Mouse (Mus musculus) kidney, embryonic 15.5 days (tissue): ENCODE measurements around the gene Slc24a1. TPM values are rescaled to one million over a fixed set of nuclear protein-coding genes. Genes with fewer than 3 reads are reported as not detected.

Source experiments
- ATAC-seq: fragments of 200-750 bp; cut with Nextera tagmentation; replicated peaks from 2 replicates; pipeline ENCODE4 v1.8.0; 2017; ENCODE audit warnings: moderate TSS enrichment; ENCODE audit not compliant: low FRiP score
- H3K27ac ChIP-seq: fragments of 300-500 bp; sonication (generic); 2 replicates; pipeline ENCODE4 v1.5.1; 2015; ENCODE audit warnings: mild to moderate bottlenecking, inconsistent platforms
- H3K27me3 ChIP-seq: fragments of 300-500 bp; sonication (generic); 2 replicates; pipeline ENCODE4 v1.6.1; 2015; ENCODE audit warnings: inconsistent platforms
- H3K36me3 ChIP-seq: fragments of 300-500 bp; sonication (generic); 2 replicates; pipeline ENCODE4 v1.6.1; 2015; ENCODE audit warnings: inconsistent platforms
- H3K4me1 ChIP-seq: fragments of 300-500 bp; sonication (generic); 2 replicates; pipeline ENCODE4 v1.6.1; 2015; ENCODE audit warnings: inconsistent platforms
- H3K4me2 ChIP-seq: fragments of 300-500 bp; sonication (generic); 2 replicates; pipeline ENCODE4 v1.6.1; 2015; ENCODE audit warnings: moderate library complexity, mild to moderate bottlenecking, inconsistent platforms
- H3K4me3 ChIP-seq: fragments of 300-500 bp; sonication (generic); replicated peaks from 2 replicates; pipeline ENCODE4 v1.5.1; 2015; ENCODE audit warnings: mild to moderate bottlenecking, inconsistent platforms
- H3K9ac ChIP-seq: fragments of 300-500 bp; sonication (generic); 2 replicates; pipeline ENCODE4 v1.6.1; 2015; ENCODE audit warnings: mild to moderate bottlenecking, inconsistent platforms
- H3K9me3 ChIP-seq: fragments of 300-500 bp; sonication (generic); replicated peaks from 2 replicates; pipeline ENCODE4 v1.6.1; 2016; ENCODE audit warnings: inconsistent platforms
- WGBS: fragments of 180-500 bp; shearing (Covaris S2); methylation state at CpG from one replicate; pipeline ENCODE4 v1.1.7; 2015; ENCODE audit warnings: mixed read lengths; 5-methylcytosine and 5-hydroxymethylcytosine counted together
- polyA plus RNA-seq: library from polyadenylated mRNA; unstranded; fragments of >200 nt; fragmentation: Nextera tagmentation; extraction: Ambion mirVana; gene quantifications from 2 replicates; pipeline ENCODE4 v1.2.1, GENCODE M21; 2015

Slc24a1 gene
- polyA plus RNA-seq, 1 experiment from 2014 or later, result 0.03 TPM

DNA sequence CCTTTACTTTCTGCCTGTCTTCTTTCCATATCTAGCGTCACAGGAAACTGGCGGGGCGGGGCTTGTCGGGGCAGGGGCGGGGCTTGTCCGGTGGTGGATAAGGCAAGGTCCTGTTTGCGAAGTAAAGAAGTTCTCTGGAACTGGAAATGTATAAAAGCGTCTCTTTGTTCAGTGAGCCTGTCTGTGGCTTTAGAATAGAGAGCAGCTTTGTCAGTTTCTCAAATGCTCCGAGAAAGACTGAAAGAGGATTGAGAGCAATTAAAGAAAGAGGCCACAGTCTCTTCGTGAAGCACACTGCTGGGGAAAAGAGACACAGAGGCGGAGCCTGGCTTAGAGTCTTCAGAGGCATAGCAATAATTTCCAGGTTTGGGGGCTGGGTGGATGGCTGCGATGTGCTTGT is 4.9 kb upstream of the Slc24a1 start:
- Histone ChIP-seq H3K9ac (no peak overlapping the region), H3K27me3 (peaks cover 32% of the 10 kb centered on the region), H3K36me3 (no peaks in the 10 kb centered on the region), H3K4me3 (no peak overlapping the region), H3K9me3 (no peaks in the 10 kb centered on the region), H3K27ac (no peak overlapping the region), H3K4me2 (peak overlapping the region; percentile 39), H3K4me1 (peaks cover 14% of the 10 kb centered on the region)
- ATAC-seq, result no peak
- whole genome bisulfite sequencing, result 36% methylated on average over 12 of the region's 12 CpGs

DNA sequence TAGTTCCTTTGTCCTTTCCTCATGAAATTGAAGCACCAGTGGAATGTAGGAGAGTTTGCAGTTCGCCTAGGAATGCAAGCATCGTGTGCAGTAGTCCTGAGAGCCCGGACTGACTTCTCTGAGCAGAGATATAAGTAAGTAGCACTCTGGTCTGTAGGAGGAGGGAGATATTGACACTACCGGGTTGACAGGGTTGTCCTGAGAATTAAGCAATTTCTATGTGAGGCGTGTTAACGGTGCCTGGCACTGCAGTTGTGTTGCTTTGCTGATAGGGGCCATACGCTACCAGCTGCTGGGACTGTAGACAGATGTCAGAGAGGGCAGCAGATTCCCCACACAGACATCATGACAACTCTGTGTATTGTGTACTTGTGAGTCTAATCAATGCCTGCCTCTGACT is 1.8 kb upstream of the Slc24a1 start:
- 77% methylated on average over 7 of the region's 7 CpGs for WGBS
- no peak overlapping the region for H3K4me2 ChIP-seq
- no peaks in the 10 kb centered on the region for H3K36me3 ChIP-seq
- peaks cover 7% of the 10 kb centered on the region; the same call in 1 of the 2 replicates for H3K4me1 ChIP-seq
- no peak overlapping the region for H3K27ac ChIP-seq
- no peaks in the 10 kb centered on the region for H3K9me3 ChIP-seq
- no peak for ATAC-seq
- no peak overlapping the region for H3K4me3 ChIP-seq
- no peak overlapping the region for H3K9ac ChIP-seq
- peaks cover 49% of the 10 kb centered on the region for H3K27me3 ChIP-seq

DNA sequence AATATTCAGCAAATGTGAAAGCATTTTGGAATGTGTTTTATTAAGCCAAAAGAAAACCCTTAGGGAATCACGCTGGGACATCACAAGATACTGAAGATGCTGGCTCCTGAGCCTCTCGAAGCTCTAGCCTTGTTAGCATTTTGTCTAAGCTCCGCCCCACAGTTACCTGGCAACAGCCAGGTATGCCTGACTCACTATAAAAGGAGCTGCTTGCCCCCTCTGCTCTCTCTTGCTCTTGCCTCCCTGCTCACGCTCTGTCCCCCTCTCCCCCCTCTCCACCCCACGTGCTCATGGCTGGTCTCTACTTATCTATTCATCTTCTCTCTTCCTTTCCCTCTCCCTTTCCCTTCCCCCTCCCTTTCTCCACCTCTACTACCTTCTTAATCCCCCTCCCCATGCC is 648 bp upstream of the Slc24a1 start:
- H3K9me3 ChIP-seq, result no peaks in the 10 kb centered on the region
- H3K4me1 ChIP-seq, result peaks cover 7% of the 10 kb centered on the region; the same call in 1 of the 2 replicates
- no peak overlapping the region for H3K4me3 ChIP-seq
- no peak overlapping the region for H3K4me2 ChIP-seq
- 9% methylated on average over 5 of the region's 5 CpGs for WGBS
- H3K27ac ChIP-seq, result no peak overlapping the region
- H3K36me3 ChIP-seq, result no peaks in the 10 kb centered on the region
- H3K27me3 ChIP-seq, result peaks cover 49% of the 10 kb centered on the region
- no peak for ATAC-seq
- H3K9ac ChIP-seq, result no peak overlapping the region

DNA sequence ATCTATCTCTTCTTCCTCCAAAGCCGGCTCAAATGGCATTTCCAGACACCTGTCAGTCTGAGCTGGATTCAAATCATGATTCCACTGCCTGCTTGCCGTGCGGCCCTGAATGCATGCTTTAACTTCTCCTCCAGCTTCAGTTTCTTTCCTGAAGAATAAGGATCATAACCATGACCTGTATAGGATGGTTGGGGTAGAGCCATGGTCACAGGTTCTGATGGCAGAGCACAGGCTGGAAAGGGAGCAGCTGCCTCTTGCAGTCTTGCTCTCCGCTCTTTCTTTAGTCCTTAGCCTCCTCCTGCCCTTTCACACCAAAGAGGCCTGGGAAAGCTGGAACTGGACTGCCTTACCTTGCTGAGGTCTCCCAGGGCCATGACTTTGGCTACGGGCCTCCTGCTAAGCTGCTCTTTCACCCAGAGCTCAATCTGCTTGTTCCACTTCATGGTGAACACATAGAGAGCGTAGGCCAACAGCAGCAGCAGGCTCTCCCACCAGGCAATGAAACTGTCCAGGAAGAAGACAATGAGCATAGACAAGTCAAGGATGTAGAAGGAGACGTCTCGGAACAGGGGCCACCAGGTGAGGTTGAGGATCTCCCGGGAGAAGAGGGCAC is 3.8 kb downstream of the Slc24a1 start:
- H3K36me3 ChIP-seq, result no peaks in the 10 kb centered on the region
- H3K4me1 ChIP-seq, result peaks cover 26% of the 10 kb centered on the region
- no peak overlapping the region for H3K4me3 ChIP-seq
- ATAC-seq, result no peak
- H3K27me3 ChIP-seq, result peaks cover 30% of the 10 kb centered on the region
- H3K9ac ChIP-seq, result no peak overlapping the region
- H3K4me2 ChIP-seq, result no peak overlapping the region
- WGBS, result 84% methylated on average over 9 of the region's 9 CpGs
- no peaks in the 10 kb centered on the region for H3K9me3 ChIP-seq
- H3K27ac ChIP-seq, result no peak overlapping the region

DNA sequence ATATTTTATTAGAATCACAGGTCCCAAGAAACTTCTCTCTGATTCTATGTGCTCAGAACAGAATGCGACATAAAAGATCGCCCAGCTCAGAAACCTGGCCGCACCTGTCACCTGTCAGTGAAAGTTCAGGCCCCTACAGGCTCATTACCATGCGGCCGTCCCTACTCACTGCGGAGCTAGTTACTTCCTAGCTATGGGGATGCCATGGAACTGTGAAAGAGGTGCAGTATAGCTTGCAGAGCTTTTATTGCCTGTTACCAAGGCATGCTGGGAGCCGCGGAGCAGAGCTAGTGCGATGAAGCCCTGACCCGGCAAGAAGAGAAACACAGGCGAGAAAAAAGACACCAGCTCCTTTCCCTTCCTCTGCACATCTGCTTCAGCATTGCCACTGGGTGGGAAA is 7.4 kb downstream of the Slc24a1 start:
- no peak for ATAC-seq
- Histone ChIP-seq H3K27ac (peak overlapping the region; percentile 11; the same call in 1 of the 2 replicates), H3K36me3 (no peaks in the 10 kb centered on the region), H3K4me1 (peaks cover 27% of the 10 kb centered on the region), H3K4me2 (peak overlapping the region; percentile 40), H3K9me3 (no peaks in the 10 kb centered on the region), H3K9ac (no peak overlapping the region), H3K27me3 (peaks cover 6% of the 10 kb centered on the region), H3K4me3 (0 out of 2 replicates have a peak overlapping the region, but pooled peaks have one; percentile 4)
- 11% methylated on average over 11 of the region's 11 CpGs for WGBS

DNA sequence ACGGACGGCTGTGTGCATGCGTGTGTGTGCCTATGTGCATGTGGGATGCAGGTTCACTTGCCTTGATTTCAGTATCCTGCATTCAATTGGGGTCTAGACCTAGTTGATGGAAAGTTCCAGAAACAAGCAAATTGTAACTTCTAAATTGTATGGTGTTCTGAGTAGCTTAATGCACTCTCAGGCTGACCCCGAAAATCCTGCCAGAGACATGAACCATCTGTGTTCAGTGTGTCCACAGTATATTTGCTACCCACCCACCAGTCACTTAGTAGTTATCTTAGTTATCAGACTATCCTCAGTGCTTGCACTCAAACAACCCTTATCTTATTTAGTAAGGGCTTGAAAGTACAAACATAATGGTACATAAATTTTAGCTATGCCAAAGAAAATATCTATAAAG is 9.8 kb downstream of the Slc24a1 start:
- no peak overlapping the region for H3K9ac ChIP-seq
- no peak overlapping the region for H3K4me2 ChIP-seq
- H3K9me3 ChIP-seq, result no peaks in the 10 kb centered on the region
- no peak overlapping the region for H3K27ac ChIP-seq
- WGBS, result 80% methylated on average over 4 of the region's 4 CpGs
- no peaks in the 10 kb centered on the region for H3K36me3 ChIP-seq
- peaks cover 6% of the 10 kb centered on the region for H3K27me3 ChIP-seq
- H3K4me3 ChIP-seq, result no peak overlapping the region
- no peak for ATAC-seq
- peaks cover 27% of the 10 kb centered on the region for H3K4me1 ChIP-seq

DNA sequence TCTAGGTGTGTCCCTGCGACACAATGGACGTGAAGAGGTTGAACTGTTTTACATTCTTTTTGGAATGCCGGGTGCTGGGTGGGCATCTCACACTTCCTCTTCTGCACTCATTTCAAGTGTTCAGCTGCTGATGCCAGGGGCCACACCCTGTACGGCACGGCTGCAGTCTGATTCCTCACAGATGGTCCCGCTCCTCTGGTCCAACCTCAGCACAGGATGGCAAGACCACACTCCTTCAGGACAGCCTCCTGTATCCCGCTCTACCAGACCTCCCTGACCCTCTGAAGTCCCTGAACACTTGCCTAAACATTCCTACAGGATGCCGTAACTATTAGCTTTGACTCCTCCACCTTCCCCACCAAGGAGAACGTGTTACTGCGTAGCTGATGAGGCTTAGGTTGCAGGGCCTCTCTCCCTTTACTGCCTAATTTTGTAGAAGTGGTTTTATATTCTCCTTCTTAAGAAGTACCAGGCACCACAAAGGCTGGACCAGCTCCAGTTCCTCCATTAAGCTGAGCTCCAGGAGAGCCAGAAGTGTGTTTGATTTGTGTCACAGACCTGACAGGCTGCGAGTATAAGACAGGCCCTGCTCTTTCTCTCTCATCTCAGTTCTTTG is 10.6 kb downstream of the Slc24a1 start:
- Histone ChIP-seq H3K9ac (no peak overlapping the region), H3K27me3 (peaks cover 6% of the 10 kb centered on the region), H3K4me1 (peaks cover 21% of the 10 kb centered on the region), H3K36me3 (no peaks in the 10 kb centered on the region), H3K27ac (no peak overlapping the region), H3K9me3 (no peaks in the 10 kb centered on the region), H3K4me3 (no peak overlapping the region), H3K4me2 (no peak overlapping the region)
- ATAC-seq, result no peak
- WGBS, result 51% methylated on average over 11 of the region's 11 CpGs

DNA sequence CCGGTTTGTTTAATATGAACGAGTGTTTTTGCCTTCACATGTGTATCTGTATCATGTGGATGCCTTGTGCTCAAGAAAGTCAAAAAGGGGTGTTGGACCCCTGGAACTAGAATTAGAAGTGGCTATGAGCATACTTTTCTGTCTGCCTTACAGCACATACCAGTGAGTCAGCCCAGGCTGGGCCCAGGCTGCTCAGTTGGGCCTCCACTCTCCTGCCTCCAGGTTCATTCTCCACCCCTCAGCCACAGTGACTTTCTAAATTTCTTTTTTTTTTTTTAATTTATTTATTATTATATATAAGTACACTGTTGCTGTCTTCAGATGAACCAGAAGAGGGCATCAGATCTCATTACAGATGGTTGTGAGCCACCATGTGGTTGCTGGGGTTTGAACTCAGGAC is 11.6 kb downstream of the Slc24a1 start:
- peaks cover 17% of the 10 kb centered on the region for H3K4me1 ChIP-seq
- 89% methylated on average over 2 of the region's 2 CpGs for WGBS
- ATAC-seq, result no peak

DNA sequence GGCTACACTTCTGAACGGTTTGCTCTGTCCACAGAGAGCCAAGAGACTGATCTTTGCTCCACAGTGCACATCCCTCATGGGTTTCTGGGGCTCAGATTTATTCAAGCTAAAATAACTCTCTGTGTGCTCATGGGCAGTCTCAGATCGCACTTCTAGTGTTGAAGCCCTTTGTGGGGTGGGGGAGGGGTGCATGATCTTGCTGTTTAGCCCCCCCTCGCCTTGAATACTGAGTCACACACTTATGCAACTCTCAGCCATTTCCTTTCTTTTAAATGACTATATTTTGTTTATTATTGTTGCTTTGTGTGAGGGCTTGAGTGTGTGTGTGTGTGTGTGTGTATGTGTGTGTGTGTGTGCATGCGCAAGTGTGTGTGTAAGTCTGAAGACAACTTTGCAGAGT is 12.1 kb downstream of the Slc24a1 start:
- Histone ChIP-seq H3K27me3 (peaks cover 6% of the 10 kb centered on the region), H3K4me3 (no peak overlapping the region), H3K36me3 (no peaks in the 10 kb centered on the region), H3K9ac (no peak overlapping the region), H3K27ac (no peak overlapping the region), H3K9me3 (no peaks in the 10 kb centered on the region), H3K4me1 (peaks cover 17% of the 10 kb centered on the region), H3K4me2 (no peak overlapping the region)
- WGBS, result 58% methylated on average over 4 of the region's 4 CpGs
- ATAC-seq, result no peak

More for the DNA sequence above, 11.6 kb downstream of the Slc24a1 start:
- Histone ChIP-seq H3K4me2 (no peak overlapping the region), H3K9ac (no peak overlapping the region), H3K27ac (no peak overlapping the region), H3K9me3 (no peaks in the 10 kb centered on the region), H3K36me3 (no peaks in the 10 kb centered on the region), H3K4me3 (no peak overlapping the region), H3K27me3 (peaks cover 6% of the 10 kb centered on the region)

DNA sequence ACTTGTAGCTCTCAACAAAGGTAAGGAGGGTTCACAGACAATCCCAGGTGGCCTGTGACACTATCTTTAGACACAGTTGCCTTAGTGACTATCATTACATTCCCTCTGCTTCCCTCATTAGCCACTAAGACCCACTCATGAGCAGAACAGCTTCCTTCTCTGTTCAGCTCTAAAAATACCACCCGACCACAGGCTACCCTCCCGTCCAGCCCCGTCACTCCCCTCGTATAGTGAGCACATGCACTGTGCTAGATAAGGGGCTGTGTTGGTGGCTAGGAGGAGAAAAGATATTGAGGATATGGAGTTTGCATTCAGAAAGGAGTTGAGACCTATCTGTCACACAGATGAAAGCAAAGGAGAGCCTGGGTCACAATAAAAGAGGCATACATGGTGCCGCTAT is 12.9 kb downstream of the Slc24a1 start:
- Histone ChIP-seq H3K27ac (no peak overlapping the region), H3K36me3 (no peaks in the 10 kb centered on the region), H3K4me2 (no peak overlapping the region), H3K9ac (no peak overlapping the region), H3K27me3 (peaks cover 6% of the 10 kb centered on the region), H3K9me3 (no peaks in the 10 kb centered on the region), H3K4me3 (no peak overlapping the region), H3K4me1 (peaks cover 20% of the 10 kb centered on the region)
- ATAC-seq, result no peak
- 79% methylated on average over 5 of the region's 5 CpGs for WGBS

DNA sequence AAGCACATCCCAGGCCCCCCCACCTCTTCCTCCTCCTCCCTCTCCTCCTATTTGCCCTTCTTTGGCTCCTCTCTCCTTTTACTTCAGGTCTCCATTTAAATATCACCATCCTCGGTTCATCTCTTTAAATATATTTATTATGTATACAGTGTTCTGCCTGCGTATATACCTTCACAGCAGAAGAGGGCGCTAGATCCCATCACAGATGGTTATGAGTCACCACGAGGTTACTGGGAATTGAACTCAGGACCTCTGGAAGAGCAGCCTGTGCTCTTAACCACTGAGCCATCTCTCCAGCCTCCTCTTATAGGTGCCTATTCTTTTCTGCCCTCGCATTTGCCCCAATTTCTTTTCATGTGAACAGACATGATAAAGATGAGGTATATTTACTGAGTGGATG is 13.9 kb downstream of the Slc24a1 start:
- H3K4me2 ChIP-seq, result no peak overlapping the region
- H3K4me3 ChIP-seq, result no peak overlapping the region
- ATAC-seq, result no peak
- WGBS, result 67% methylated on average over 5 of the region's 5 CpGs
- H3K9ac ChIP-seq, result no peak overlapping the region
- peaks cover 22% of the 10 kb centered on the region for H3K4me1 ChIP-seq
- no peak overlapping the region for H3K27ac ChIP-seq
- no peaks in the 10 kb centered on the region for H3K36me3 ChIP-seq
- peaks cover 6% of the 10 kb centered on the region; the same call in 1 of the 2 replicates for H3K27me3 ChIP-seq
- no peaks in the 10 kb centered on the region for H3K9me3 ChIP-seq

DNA sequence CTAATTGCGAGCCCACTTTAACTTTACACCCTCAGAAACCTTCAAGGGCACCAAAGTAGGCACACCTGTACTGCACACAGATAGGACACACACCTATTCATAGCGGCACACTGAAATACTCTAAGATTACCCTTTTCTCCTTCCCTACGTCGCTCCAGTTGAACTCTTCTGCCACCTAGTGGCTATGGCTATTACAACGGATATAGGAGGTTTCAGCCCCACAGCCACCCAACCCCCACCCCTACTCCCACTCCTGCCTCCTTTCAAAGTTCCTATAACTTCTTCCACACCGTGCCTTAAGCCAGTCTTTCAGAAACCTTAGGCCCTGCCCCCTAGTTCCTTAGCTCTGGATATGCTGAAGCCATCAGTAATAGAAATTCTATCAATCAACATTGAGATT is 14.9 kb downstream of the Slc24a1 start:
- WGBS, result 11% methylated on average over 6 of the region's 6 CpGs
- H3K4me1 ChIP-seq, result peaks cover 26% of the 10 kb centered on the region
- H3K9me3 ChIP-seq, result no peaks in the 10 kb centered on the region
- no peaks in the 10 kb centered on the region for H3K36me3 ChIP-seq
- no peak overlapping the region for H3K4me3 ChIP-seq
- no peak overlapping the region for H3K4me2 ChIP-seq
- H3K27me3 ChIP-seq, result 0 out of 2 replicates have a peak, but pooled peaks cover 3% of the 10 kb centered on the region
- no peak overlapping the region for H3K9ac ChIP-seq
- H3K27ac ChIP-seq, result no peak overlapping the region
- ATAC-seq, result no peak
